Mouse (Mus musculus) ES-E14 (cell line): Measurements from ENCODE around the gene Car3. TPM values are rescaled to one million over a fixed set of nuclear protein-coding genes. Genes with fewer than 3 reads are reported as not detected.

Experiments
- DNase-seq: peaks from one replicate; pipeline ENCODE4 v3.0.0-alpha.2; 2013; ENCODE audit warnings: low read depth, low spot score
- H3K27ac ChIP-seq: 2 replicates; pipeline ENCODE4 v1.5.1; 2012; ENCODE audit warnings: low read depth, mild to moderate bottlenecking, low read length, moderate library complexity, mixed read lengths; ENCODE audit not compliant: poor library complexity, insufficient read depth, severe bottlenecking
- H3K36me3 ChIP-seq: 2 replicates; pipeline ENCODE4 v1.6.1; 2012; ENCODE audit warnings: mild to moderate bottlenecking, low read length, moderate library complexity, mixed read lengths; ENCODE audit not compliant: control insufficient read depth, poor library complexity, insufficient read depth, severe bottlenecking
- H3K4me1 ChIP-seq, 2 experiments: fragments of 150-350 bp in 1 of 2; sonication (generic) in 1 of 2; 2 replicates each; pipeline ENCODE4 v1.6.1; 2012; ENCODE audit warnings: low read length in 2 of 2, mild to moderate bottlenecking in 1 of 2, mixed read lengths in 1 of 2; ENCODE audit not compliant: control insufficient read depth in 2 of 2, insufficient read depth in 2 of 2, poor library complexity in 1 of 2
- H3K4me3 ChIP-seq, 2 experiments: fragments of 150-350 bp in 1 of 2; sonication (generic) in 1 of 2; 2 replicates each; pipeline ENCODE4 v1.5.1; 2012; ENCODE audit warnings: low read length in 2 of 2, low read depth in 1 of 2, mild to moderate bottlenecking in 1 of 2, mixed read lengths in 1 of 2; ENCODE audit not compliant: insufficient read depth in 1 of 2, poor library complexity in 1 of 2, severe bottlenecking in 1 of 2
- H3K9ac ChIP-seq: 2 replicates; pipeline ENCODE4 v1.6.1; 2012; ENCODE audit warnings: low read depth, mild to moderate bottlenecking, low read length, mixed read lengths; ENCODE audit not compliant: poor library complexity, insufficient read depth, severe bottlenecking
- H3K9me3 ChIP-seq: fragments of 150-350 bp; sonication (generic); 2 replicates; pipeline ENCODE4 v1.6.1; 2012; ENCODE audit warnings: low read depth, mild to moderate bottlenecking, low read length; ENCODE audit not compliant: control insufficient read depth, insufficient read depth
- CHD2 ChIP-seq: IDR thresholded peaks from 2 replicates; pipeline ENCODE4 v1.6.1; 2014; ENCODE audit warnings: mild to moderate bottlenecking, low read depth, low read length, inconsistent platforms
- HCFC1 ChIP-seq: IDR thresholded peaks from 2 replicates; pipeline ENCODE4 v1.6.1; 2012; ENCODE audit warnings: low read length, inconsistent platforms, borderline replicate concordance; ENCODE audit not compliant: insufficient read depth
- MAFK ChIP-seq: IDR thresholded peaks from 2 replicates; pipeline ENCODE4 v1.6.1; 2014; ENCODE audit warnings: mild to moderate bottlenecking, low read depth, low read length, inconsistent platforms; ENCODE audit not compliant: insufficient read depth
- ZC3H11A ChIP-seq: IDR thresholded peaks from 2 replicates; pipeline ENCODE4 v1.6.1; 2012; ENCODE audit warnings: low read depth, mild to moderate bottlenecking, inconsistent platforms, low read length, borderline replicate concordance
- ZNF384 ChIP-seq: IDR thresholded peaks from 2 replicates; pipeline ENCODE4 v1.6.1; 2012; ENCODE audit warnings: low read depth, low read length, inconsistent platforms
- in situ Hi-C, 2 experiments: fragments of 600-800 bp; cut with MboI; formaldehyde crosslinking; loops; one replicate each; pipeline ENCODE4 v1.15.1; 2025; ENCODE audit warnings: low sequenced_read_pairs in 2 of 2, inconsistent platforms in 1 of 2; ENCODE audit not compliant: unreplicated experiment in 2 of 2
- total RNA-seq: library from RNA; depleted of rRNA; stranded (reverse); fragments of 300-350 nt; gene quantifications from 2 replicates; pipeline ENCODE4 v1.2.3, GENCODE M21; 2012

The Car3 gene
- total RNA-seq, 1 experiment, result 5.3 TPM

GRCm38 (mm10) chr3:14848587-14849254, 14.6 kb upstream of the Car3 start:
- H3K9me3 ChIP-seq, result no peaks in the 10 kb centered on the region
- H3K4me3 ChIP-seq, result no peak overlapping the region
- no peaks in the 10 kb centered on the region for H3K36me3 ChIP-seq
- H3K4me1 ChIP-seq, result no peaks in the 10 kb centered on the region
- TF ChIP-seq HCFC1 (no peak), ZNF384 (no peak), MAFK (no peak), ZC3H11A (no peak), CHD2 (no peak)
- DNase-seq, result no peak
- in situ Hi-C loops, result no loop called here
- no peak overlapping the region for H3K9ac ChIP-seq
- H3K27ac ChIP-seq, result no peak overlapping the region

- TF ChIP-seq HCFC1, result no peak
- TF ChIP-seq ZC3H11A, result no peak
- TF ChIP-seq ZNF384, result no peak
- no peak for TF ChIP-seq MAFK
- TF ChIP-seq CHD2, result no peak
- no peaks in the 10 kb centered on the region for H3K36me3 ChIP-seq
- no peak for DNase-seq
- H3K9ac ChIP-seq, result no peak overlapping the region
- no peaks in the 10 kb centered on the region for H3K4me1 ChIP-seq
- H3K27ac ChIP-seq, result no peak overlapping the region
- H3K4me3 ChIP-seq, result no peak overlapping the region
- no peaks in the 10 kb centered on the region for H3K9me3 ChIP-seq
- in situ Hi-C loops, result no loop called here
Measured at GRCm38 (mm10) chr3:14853966-14854365, 9.3 kb upstream of the Car3 start.

- no peak overlapping the region for H3K27ac ChIP-seq
- H3K9me3 ChIP-seq, result no peaks in the 10 kb centered on the region
- no peak for DNase-seq
- in situ Hi-C loops, result no loop called here
- H3K4me3 ChIP-seq, result no peak overlapping the region
- H3K9ac ChIP-seq, result no peak overlapping the region
- TF ChIP-seq ZNF384, result no peak
- no peak for TF ChIP-seq CHD2
- TF ChIP-seq MAFK, result no peak
- no peak for TF ChIP-seq ZC3H11A
- no peak for TF ChIP-seq HCFC1
- no peaks in the 10 kb centered on the region for H3K4me1 ChIP-seq
- no peaks in the 10 kb centered on the region for H3K36me3 ChIP-seq
Measured at GRCm38 (mm10) chr3:14854446-14854845, 8.9 kb upstream of the Car3 start.

DNA sequence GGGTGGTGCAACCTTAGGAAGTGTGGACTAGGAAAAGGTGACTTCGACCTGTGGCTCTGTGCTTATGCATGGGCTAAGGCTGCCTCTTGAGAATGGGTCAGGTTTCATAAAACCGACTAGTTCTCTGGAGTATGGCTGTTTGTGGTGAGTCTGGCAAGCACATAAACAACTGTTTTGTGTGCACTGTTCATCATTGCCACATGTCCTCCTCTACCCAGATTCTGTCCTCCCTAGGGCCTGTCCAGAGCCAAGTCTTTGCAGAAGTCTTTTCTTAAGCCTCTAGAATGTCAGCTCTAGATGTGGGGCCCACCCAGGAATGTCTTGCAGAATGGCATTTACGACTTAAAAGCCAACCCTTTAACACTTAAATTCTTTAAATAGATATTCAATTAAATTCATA, 5.4 kb upstream of the Car3 start:
- no peak overlapping the region for H3K4me3 ChIP-seq
- DNase-seq, result no peak
- no peak overlapping the region for H3K27ac ChIP-seq
- H3K9ac ChIP-seq, result no peak overlapping the region
- in situ Hi-C loops, result no loop called here
- H3K4me1 ChIP-seq, result no peaks in the 10 kb centered on the region
- no peak for TF ChIP-seq CHD2
- TF ChIP-seq ZNF384, result no peak
- no peak for TF ChIP-seq HCFC1
- no peak for TF ChIP-seq MAFK
- no peak for TF ChIP-seq ZC3H11A
- no peaks in the 10 kb centered on the region for H3K36me3 ChIP-seq
- H3K9me3 ChIP-seq, result no peaks in the 10 kb centered on the region

- DNase-seq, result no peak
- Histone ChIP-seq H3K4me1 (peaks cover 0 to 3% of the 10 kb centered on the region in 2 experiments; a peak in 1 of 4 replicates), H3K36me3 (no peaks in the 10 kb centered on the region), H3K27ac (no peak overlapping the region), H3K4me3 (no peak overlapping the region), H3K9me3 (no peaks in the 10 kb centered on the region), H3K9ac (no peak overlapping the region)
- no peak for TF ChIP-seq CHD2
- TF ChIP-seq MAFK, result no peak
- in situ Hi-C loops, result no loop called here
Measured at GRCm38 (mm10) chr3:14860291-14860690, 3.0 kb upstream of the Car3 start.
